Mouse (Mus musculus) cerebellum, adult 2 months (tissue): ENCODE measurements around the gene Sh3rf3.

Experiments
- CTCF ChIP-seq: fragments of 200-500 bp; IDR thresholded peaks from 2 replicates; pipeline ENCODE4 v1.5.1; 2011; ENCODE audit warnings: low read depth, mild to moderate bottlenecking, control low read depth, low read length, moderate library complexity, borderline replicate concordance; ENCODE audit not compliant: insufficient read depth
- POLR2A ChIP-seq: fragments of 200-500 bp; IDR thresholded peaks from 2 replicates; pipeline ENCODE4 v1.6.1; 2011; ENCODE audit warnings: low read length, control low read depth, borderline replicate concordance; ENCODE audit not compliant: insufficient read depth

GRCm38 (mm10) chr10:58922216-58922829, 109.2 kb downstream of the Sh3rf3 start:
- TF ChIP-seq POLR2A: no peak
- no peak for TF ChIP-seq CTCF
